Mouse (Mus musculus) heart, adult 2 months (tissue): ENCODE measurements around the gene Ppp1r18.

Experiments
- CTCF ChIP-seq: fragments of 200-600 bp; IDR thresholded peaks from 2 replicates; pipeline ENCODE4 v1.8.1; 2022; ENCODE audit warnings: antibody characterized with exemption, mild to moderate bottlenecking, moderate library complexity
- EP300 ChIP-seq: fragments of 200-500 bp; IDR thresholded peaks from 2 replicates; pipeline ENCODE4 v1.6.1; 2011; ENCODE audit warnings: low read depth, low read length, control low read depth; ENCODE audit not compliant: insufficient read depth

GRCm38 (mm10) chr17:35915538-35916296 lies 50.3 kb downstream of the Ppp1r18 start:
- no peak for TF ChIP-seq CTCF
- no peak for TF ChIP-seq EP300
